Mouse (Mus musculus) liver, embryonic 16.5 days (tissue): ENCODE results near the gene Bloc1s1. TPM values are rescaled to one million over a fixed set of nuclear protein-coding genes. Genes with fewer than 3 reads are reported as not detected.

ENCODE experiments used
- ATAC-seq: fragments of 200-750 bp; cut with Nextera tagmentation; 2 replicates; pipeline ENCODE4 v1.8.0; 2017; ENCODE audit warnings: low read depth, mild to moderate bottlenecking, moderate number of reproducible peaks, moderate library complexity
- H3K27ac ChIP-seq: fragments of 300-500 bp; sonication (generic); 2 replicates; pipeline ENCODE4 v1.5.1; 2014; ENCODE audit warnings: mild to moderate bottlenecking, low read length
- H3K27me3 ChIP-seq: fragments of 300-500 bp; sonication (generic); 2 replicates; pipeline ENCODE4 v1.6.1; 2014; ENCODE audit warnings: low read depth, low read length, mixed read lengths; ENCODE audit not compliant: control insufficient read depth, insufficient read depth
- H3K36me3 ChIP-seq: fragments of 300-500 bp; sonication (generic); 2 replicates; pipeline ENCODE4 v1.6.1; 2014; ENCODE audit warnings: mild to moderate bottlenecking; ENCODE audit not compliant: control insufficient read depth, insufficient read depth
- H3K4me1 ChIP-seq: fragments of 300-500 bp; sonication (generic); 2 replicates; pipeline ENCODE4 v1.6.1; 2014; ENCODE audit warnings: low read depth, low read length, mixed read lengths; ENCODE audit not compliant: control insufficient read depth
- H3K4me2 ChIP-seq: fragments of 300-500 bp; sonication (generic); 2 replicates; pipeline ENCODE4 v1.6.1; 2014; ENCODE audit warnings: low read depth, low read length, mixed read lengths
- H3K4me3 ChIP-seq: fragments of 300-500 bp; sonication (generic); 2 replicates; pipeline ENCODE4 v1.5.1; 2014; ENCODE audit warnings: low read depth, mild to moderate bottlenecking, low read length
- H3K9ac ChIP-seq: fragments of 300-500 bp; sonication (generic); 2 replicates; pipeline ENCODE4 v1.6.1; 2014; ENCODE audit warnings: low read depth, low read length
- H3K9me3 ChIP-seq: fragments of 300-500 bp; sonication (generic); replicated peaks from 2 replicates; pipeline ENCODE4 v1.6.1; 2016; ENCODE audit warnings: low read length; ENCODE audit not compliant: control insufficient read depth
- WGBS: fragments of 180-500 bp; shearing (Covaris S2); extraction: QIAGEN DNeasy Blood & Tissue Kit; methylation state at CpG from one replicate; pipeline ENCODE4 v1.1.7; 2014; ENCODE audit not compliant: insufficient replicate concordance; 5-methylcytosine and 5-hydroxymethylcytosine counted together
- polyA plus RNA-seq: library from polyadenylated mRNA; unstranded; fragments of >200 nt; fragmentation: Nextera tagmentation; extraction: Ambion mirVana; gene quantifications from 2 replicates; pipeline ENCODE4 v1.2.1, GENCODE M21; 2015

Gene Bloc1s1
- polyA plus RNA-seq, 1 experiment from 2014 or later: 92.8 TPM

GRCm38 (mm10) chr10:128904812-128905211, 19.0 kb downstream of the Bloc1s1 start:
- Histone ChIP-seq H3K4me2 (no peak overlapping the region), H3K27ac (no peak overlapping the region), H3K9me3 (no peaks in the 10 kb centered on the region), H3K27me3 (peaks cover 20% of the 10 kb centered on the region), H3K36me3 (no peaks in the 10 kb centered on the region), H3K9ac (no peak overlapping the region), H3K4me1 (no peaks in the 10 kb centered on the region; the same call in 1 of the 2 replicates), H3K4me3 (no peak overlapping the region)
- ATAC-seq: no peak
- WGBS: 61% methylated on average over 5 of the region's 5 CpGs

GRCm38 (mm10) chr10:128902409-128902988, 21.3 kb downstream of the Bloc1s1 start:
- Histone ChIP-seq H3K27me3 (no peaks in the 10 kb centered on the region), H3K4me2 (no peak overlapping the region), H3K4me1 (no peaks in the 10 kb centered on the region), H3K36me3 (no peaks in the 10 kb centered on the region), H3K9me3 (no peaks in the 10 kb centered on the region), H3K9ac (no peak overlapping the region), H3K4me3 (no peak overlapping the region), H3K27ac (no peak overlapping the region)
- 30% methylated on average over 3 of the region's 3 CpGs for WGBS
- no peak for ATAC-seq

GRCm38 (mm10) chr10:128901409-128901808, 22.4 kb downstream of the Bloc1s1 start:
- ATAC-seq: peak; percentile 32; the same call in 1 of the 2 replicates
- H3K27ac ChIP-seq: no peak overlapping the region
- peaks cover 6% of the 10 kb centered on the region for H3K27me3 ChIP-seq
- no peaks in the 10 kb centered on the region for H3K36me3 ChIP-seq
- H3K4me1 ChIP-seq: no peaks in the 10 kb centered on the region
- H3K4me3 ChIP-seq: no peak overlapping the region
- H3K9ac ChIP-seq: no peak overlapping the region
- H3K4me2 ChIP-seq: no peak overlapping the region
- WGBS: 48% methylated on average over 1 of the region's 1 CpGs
- H3K9me3 ChIP-seq: no peaks in the 10 kb centered on the region

- Histone ChIP-seq H3K4me2 (no peak within 1 kb of the TSS), H3K27ac (no peak within 1 kb of the TSS), H3K36me3 (no peaks in the 10 kb centered on the region), H3K9me3 (no peaks in the 10 kb centered on the region), H3K4me3 (no peak within 1 kb of the TSS), H3K4me1 (no peaks in the 10 kb centered on the region; the same call in 1 of the 2 replicates), H3K27me3 (peaks cover 13% of the 10 kb centered on the region), H3K9ac (no peak within 1 kb of the TSS)
- 62% methylated on average over 3 of the region's 3 CpGs for WGBS
- no peak for ATAC-seq
Observed at GRCm38 (mm10) chr10:128900698-128901097, 23.1 kb downstream of the Bloc1s1 start, which contains the start of gene Cd63. Gene Cd63, plus strand, starts transcription at chr10:128900989.

GRCm38 (mm10) chr10:128899759-128900490, 23.9 kb downstream of the Bloc1s1 start:
- H3K27ac ChIP-seq: no peak overlapping the region
- H3K9ac ChIP-seq: no peak overlapping the region
- 46% methylated on average over 6 of the region's 6 CpGs for WGBS
- no peaks in the 10 kb centered on the region for H3K36me3 ChIP-seq
- no peaks in the 10 kb centered on the region; the same call in 1 of the 2 replicates for H3K4me1 ChIP-seq
- no peaks in the 10 kb centered on the region for H3K9me3 ChIP-seq
- H3K4me3 ChIP-seq: no peak overlapping the region
- no peak for ATAC-seq
- no peak overlapping the region for H3K4me2 ChIP-seq
- H3K27me3 ChIP-seq: peaks cover 20% of the 10 kb centered on the region

- Histone ChIP-seq H3K4me2 (no peak overlapping the region), H3K27me3 (peaks cover 43% of the 10 kb centered on the region), H3K27ac (no peak overlapping the region), H3K4me1 (no peaks in the 10 kb centered on the region; the same call in 1 of the 2 replicates), H3K4me3 (no peak overlapping the region), H3K36me3 (no peaks in the 10 kb centered on the region), H3K9ac (no peak overlapping the region), H3K9me3 (no peaks in the 10 kb centered on the region)
- WGBS: 17% methylated on average over 1 of the region's 1 CpGs
- no peak for ATAC-seq
Observed at GRCm38 (mm10) chr10:128897501-128897900, 26.3 kb downstream of the Bloc1s1 start.

- Histone ChIP-seq H3K4me3 (no peak overlapping the region), H3K9ac (no peak overlapping the region), H3K9me3 (no peaks in the 10 kb centered on the region), H3K4me1 (no peaks in the 10 kb centered on the region; the same call in 1 of the 2 replicates), H3K36me3 (no peaks in the 10 kb centered on the region), H3K27me3 (peaks cover 50% of the 10 kb centered on the region), H3K27ac (no peak overlapping the region), H3K4me2 (no peak overlapping the region)
- WGBS: 15% methylated on average over 1 of the region's 1 CpGs
- no peak for ATAC-seq
Observed at GRCm38 (mm10) chr10:128896807-128897206, 27.0 kb downstream of the Bloc1s1 start.

GRCm38 (mm10) chr10:128895952-128896693, 27.7 kb downstream of the Bloc1s1 start:
- H3K27me3 ChIP-seq: peaks cover 57% of the 10 kb centered on the region
- H3K27ac ChIP-seq: no peak overlapping the region
- WGBS: 5% methylated on average over 17 of the region's 17 CpGs
- H3K4me2 ChIP-seq: no peak overlapping the region; the same call in 1 of the 2 replicates
- H3K4me1 ChIP-seq: no peaks in the 10 kb centered on the region; the same call in 1 of the 2 replicates
- ATAC-seq: no peak
- H3K9ac ChIP-seq: no peak overlapping the region
- no peaks in the 10 kb centered on the region for H3K9me3 ChIP-seq
- no peak overlapping the region for H3K4me3 ChIP-seq
- no peaks in the 10 kb centered on the region for H3K36me3 ChIP-seq
